Mouse (Mus musculus): ENCODE data around the gene Dnah10. TPM values are rescaled to one million over a fixed set of nuclear protein-coding genes. Genes with fewer than 3 reads are reported as not detected.
A peak's percentile ranks its signal among the peaks of the same experiment; 100 is the strongest.

Gene Dnah10
- total RNA-seq (2021) = under 1 TPM; 0.36 to 0.47 TPM
- long read RNA-seq, experiment 1, partial matches to known transcripts = 0 of 1 reads
- long read RNA-seq, experiment 1, other reads (novel, unspliced or antisense) = 1 of 1 reads
- long read RNA-seq, experiment 2 = 0 reads

GRCm38 (mm10) chr5:124724997-124725396 lies at the start of gene Dnah10:
Gene Dnah10 (plus strand): TSS chr5:124725085.
- H3K4me3 ChIP-seq = peak within 1 kb of the TSS; percentile 38
- intact Hi-C loops (cut with DNase I) = no loop called here

GRCm38 (mm10) chr5:124713741-124714140 lies 11.1 kb upstream of the Dnah10 start:
- H3K27ac ChIP-seq = no peak overlapping the region
- no peak for TF ChIP-seq CTCF (IDR thresholded peaks at IDR 0.05)
- intact Hi-C loops (cut with DNase I) = no loop called here
- DNase-seq (ENCODE audit: extremely low spot score in 1 of 2, low spot score in 2 of 2) = no peak
- H3K4me3 ChIP-seq = no peak overlapping the region

More at GRCm38 (mm10) chr5:124724997-124725396, at the start of gene Dnah10:
- TF ChIP-seq CTCF (IDR thresholded peaks at IDR 0.05) = no peak
- peak; percentile 49 to 57 for DNase-seq (ENCODE audit: extremely low spot score in 1 of 2, low spot score in 2 of 2)
- H3K27ac ChIP-seq = no peak within 1 kb of the TSS

GRCm38 (mm10) chr5:124715135-124715534 lies 9.8 kb upstream of the Dnah10 start:
- Histone ChIP-seq H3K4me3 (no peak overlapping the region), H3K27ac (no peak overlapping the region)
- no peak for DNase-seq (ENCODE audit: extremely low spot score in 1 of 2, low spot score in 2 of 2)
- intact Hi-C loops (cut with DNase I) = no loop called here
- TF ChIP-seq CTCF (IDR thresholded peaks at IDR 0.05) = no peak

GRCm38 (mm10) chr5:124717969-124718368 lies 6.9 kb upstream of the Dnah10 start:
- no peak overlapping the region for H3K27ac ChIP-seq
- H3K4me3 ChIP-seq = no peak overlapping the region
- intact Hi-C loops (cut with DNase I) = no loop called here
- no peak for TF ChIP-seq CTCF (IDR thresholded peaks at IDR 0.05)
- no peak for DNase-seq (ENCODE audit: extremely low spot score in 1 of 2, low spot score in 2 of 2)

GRCm38 (mm10) chr5:124718396-124718795 lies 6.5 kb upstream of the Dnah10 start:
- no peak for DNase-seq (ENCODE audit: extremely low spot score in 1 of 2, low spot score in 2 of 2)
- H3K27ac ChIP-seq = no peak overlapping the region
- no peak overlapping the region for H3K4me3 ChIP-seq
- no peak for TF ChIP-seq CTCF (IDR thresholded peaks at IDR 0.05)
- intact Hi-C loops (cut with DNase I) = no loop called here

GRCm38 (mm10) chr5:124723125-124723524 lies 1.8 kb upstream of the Dnah10 start:
- Histone ChIP-seq H3K4me3 (no peak overlapping the region), H3K27ac (no peak overlapping the region)
- no peak for DNase-seq (ENCODE audit: extremely low spot score in 1 of 2, low spot score in 2 of 2)
- no peak for TF ChIP-seq CTCF (IDR thresholded peaks at IDR 0.05)
- intact Hi-C loops (cut with DNase I) = no loop called here

GRCm38 (mm10) chr5:124729662-124730206 lies 4.8 kb downstream of the Dnah10 start:
- intact Hi-C loops (cut with DNase I) = no loop called here
- no peak overlapping the region for H3K4me3 ChIP-seq

GRCm38 (mm10) chr5:124733961-124734360 lies 9.1 kb downstream of the Dnah10 start:
- intact Hi-C loops (cut with DNase I) = no loop called here
- TF ChIP-seq CTCF (IDR thresholded peaks at IDR 0.05) = no peak; the same call in 1 of the 2 replicates
- DNase-seq (ENCODE audit: extremely low spot score in 1 of 2, low spot score in 2 of 2) = no peak
- H3K27ac ChIP-seq = no peak overlapping the region
- no peak overlapping the region for H3K4me3 ChIP-seq

More at GRCm38 (mm10) chr5:124729662-124730206, 4.8 kb downstream of the Dnah10 start:
- H3K27ac ChIP-seq = no peak overlapping the region
- no peak for TF ChIP-seq CTCF (IDR thresholded peaks at IDR 0.05)
- DNase-seq (ENCODE audit: extremely low spot score in 1 of 2, low spot score in 2 of 2) = no peak

- intact Hi-C loops (cut with DNase I) = loop anchor here (5.0 kb wide), 1 partner anchor 55 kb away; no protein-coding TSS in a partner anchor
- H3K4me3 ChIP-seq = no peak overlapping the region
- DNase-seq (ENCODE audit: extremely low spot score in 1 of 2, low spot score in 2 of 2) = no peak
- H3K27ac ChIP-seq = no peak overlapping the region
- no peak; the same call in none of the 2 replicates for TF ChIP-seq CTCF (IDR thresholded peaks at IDR 0.05)
Observed at GRCm38 (mm10) chr5:124741898-124742599, 17.2 kb downstream of the Dnah10 start.

GRCm38 (mm10) chr5:124743841-124744240 lies 19.0 kb downstream of the Dnah10 start:
- TF ChIP-seq CTCF (IDR thresholded peaks at IDR 0.05) = no peak
- intact Hi-C loops (cut with DNase I) = loop anchor here (5.0 kb wide), 1 partner anchor 53 kb away; no protein-coding TSS in a partner anchor
- no peak overlapping the region for H3K27ac ChIP-seq
- DNase-seq (ENCODE audit: extremely low spot score in 1 of 2, low spot score in 2 of 2) = no peak
- no peak overlapping the region for H3K4me3 ChIP-seq

- Histone ChIP-seq H3K27ac (no peak overlapping the region), H3K4me3 (no peak overlapping the region)
- DNase-seq (ENCODE audit: extremely low spot score in 1 of 2, low spot score in 2 of 2) = no peak
- no peak for TF ChIP-seq CTCF (IDR thresholded peaks at IDR 0.05)
- intact Hi-C loops (cut with DNase I) = no loop called here
Observed at GRCm38 (mm10) chr5:124746220-124746619, 21.3 kb downstream of the Dnah10 start.

- no peak overlapping the region for H3K27ac ChIP-seq
- no peak for TF ChIP-seq CTCF (IDR thresholded peaks at IDR 0.05)
- intact Hi-C loops (cut with DNase I) = no loop called here
- no peak for DNase-seq (ENCODE audit: extremely low spot score in 1 of 2, low spot score in 2 of 2)
- H3K4me3 ChIP-seq = no peak overlapping the region
Observed at GRCm38 (mm10) chr5:124748296-124748695, 23.4 kb downstream of the Dnah10 start.

Measured in left cerebral cortex, adult 2 months (tissue).